Mouse (Mus musculus) 416B (cell line): ENCODE results near the gene Zfp772.
"Not testable (repeated sequence)": the region's sequence is repeated elsewhere in the genome, so short reads cannot be mapped to it uniquely, and the experiment has no call there.

Experiments
- DNase-seq: peaks from one replicate; pipeline ENCODE4 v3.0.0; 2011; ENCODE audit warnings: low read depth

The Zfp772 gene

DNA sequence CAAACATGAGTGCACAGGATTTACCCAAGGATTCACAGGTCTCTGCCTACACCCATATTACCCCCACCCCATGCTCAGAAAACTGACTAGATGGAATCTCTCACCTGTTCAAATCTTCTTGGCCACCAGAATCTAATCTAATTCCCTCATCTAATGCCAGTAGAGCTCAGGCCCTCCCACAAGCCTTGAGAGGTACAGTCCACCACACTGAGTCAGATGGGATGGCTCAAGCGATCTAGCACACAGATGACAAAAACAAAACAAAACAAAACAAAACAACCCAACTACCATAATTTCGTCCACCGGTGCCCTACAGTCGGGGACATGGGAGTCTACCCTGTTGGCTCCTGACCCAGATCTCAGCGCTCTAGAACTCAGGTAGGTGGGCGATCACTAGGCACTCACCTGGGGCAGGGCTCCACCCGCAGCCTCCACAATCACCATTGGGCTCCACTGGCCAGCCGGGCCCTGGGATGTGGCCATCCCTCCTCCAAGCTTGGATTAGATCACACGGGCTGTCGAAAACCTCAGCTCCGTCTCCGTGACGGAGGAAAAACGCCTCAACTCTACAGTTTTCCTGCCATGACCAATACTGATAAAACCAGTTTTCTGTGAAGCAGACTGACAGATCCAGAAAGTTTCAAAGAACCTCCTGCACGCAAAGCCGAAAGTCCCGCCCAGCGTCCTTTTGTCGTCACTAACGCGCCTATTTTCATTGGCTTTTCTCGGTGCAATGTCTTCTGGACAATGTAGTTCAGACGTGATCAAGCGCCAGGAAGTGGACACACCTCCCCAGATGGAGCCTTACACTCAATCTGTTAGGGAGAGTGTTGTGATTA lies at the start of gene Zfp772:
TSS of gene Zfp772 (minus strand) at position 686 of the 839 bp plus-strand sequence.
- peak; percentile 55 for DNase-seq

DNA sequence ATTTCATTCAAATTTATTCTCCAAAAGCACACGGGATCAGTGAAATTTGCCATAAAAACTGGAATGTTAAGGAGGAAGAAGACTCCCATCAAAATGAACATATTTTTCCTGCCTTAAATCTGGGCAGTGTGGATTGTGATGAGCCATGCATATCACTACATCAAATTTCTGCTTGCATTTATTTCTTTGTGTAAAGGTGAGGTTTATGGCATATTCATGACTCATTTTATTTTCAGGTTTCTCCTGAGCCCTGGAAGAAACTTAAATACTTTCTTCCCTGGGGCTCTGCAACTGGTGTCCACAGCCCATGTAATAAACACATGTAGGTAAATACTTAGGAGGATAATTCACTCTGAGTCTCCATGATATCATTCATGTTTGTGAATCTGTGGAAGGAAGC lies 37.4 kb upstream of the Zfp772 start, which contains the start of gene Vmn2r29:
TSS of gene Vmn2r29 (minus strand) at position 101 of the 400 bp plus-strand sequence.
- DNase-seq, result not testable (repeated sequence)

DNA sequence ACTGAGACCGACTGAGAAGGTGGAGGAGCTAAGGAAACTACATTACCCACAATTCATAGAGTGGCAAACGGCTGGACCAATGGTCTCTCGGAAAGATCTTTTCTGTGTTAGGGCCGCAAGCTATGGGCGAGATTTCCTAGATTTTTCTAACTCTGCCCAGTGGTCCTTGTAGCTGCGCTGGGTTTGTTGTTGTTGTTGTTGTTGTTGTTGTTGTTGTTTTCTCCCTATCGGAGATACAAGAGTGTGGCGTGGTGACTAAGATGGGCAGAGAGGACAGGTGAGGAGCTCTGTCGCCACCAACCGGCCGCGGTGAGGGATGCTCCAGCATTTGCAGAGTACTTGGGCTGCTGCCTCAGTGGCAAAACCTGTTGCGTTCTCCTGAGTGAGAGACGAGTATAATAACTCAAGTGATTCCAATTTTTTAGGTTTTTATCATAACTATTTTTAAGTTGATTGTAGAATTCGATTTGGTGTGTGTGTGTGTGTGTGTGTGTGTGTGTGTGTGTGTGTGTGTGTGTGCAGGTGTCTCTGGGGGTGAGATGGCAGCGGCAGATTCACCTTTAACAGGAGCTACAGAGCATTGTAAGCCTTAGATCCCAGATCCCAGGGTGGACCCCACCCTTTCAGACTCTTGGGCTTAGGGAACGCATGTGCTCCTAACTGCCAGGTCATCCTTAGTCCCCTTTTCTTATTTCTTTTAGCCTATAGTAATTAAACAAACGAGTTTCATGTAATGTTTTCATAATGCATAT lies 21.4 kb downstream of the Zfp772 start:
- DNase-seq, result peak; percentile 81

DNA sequence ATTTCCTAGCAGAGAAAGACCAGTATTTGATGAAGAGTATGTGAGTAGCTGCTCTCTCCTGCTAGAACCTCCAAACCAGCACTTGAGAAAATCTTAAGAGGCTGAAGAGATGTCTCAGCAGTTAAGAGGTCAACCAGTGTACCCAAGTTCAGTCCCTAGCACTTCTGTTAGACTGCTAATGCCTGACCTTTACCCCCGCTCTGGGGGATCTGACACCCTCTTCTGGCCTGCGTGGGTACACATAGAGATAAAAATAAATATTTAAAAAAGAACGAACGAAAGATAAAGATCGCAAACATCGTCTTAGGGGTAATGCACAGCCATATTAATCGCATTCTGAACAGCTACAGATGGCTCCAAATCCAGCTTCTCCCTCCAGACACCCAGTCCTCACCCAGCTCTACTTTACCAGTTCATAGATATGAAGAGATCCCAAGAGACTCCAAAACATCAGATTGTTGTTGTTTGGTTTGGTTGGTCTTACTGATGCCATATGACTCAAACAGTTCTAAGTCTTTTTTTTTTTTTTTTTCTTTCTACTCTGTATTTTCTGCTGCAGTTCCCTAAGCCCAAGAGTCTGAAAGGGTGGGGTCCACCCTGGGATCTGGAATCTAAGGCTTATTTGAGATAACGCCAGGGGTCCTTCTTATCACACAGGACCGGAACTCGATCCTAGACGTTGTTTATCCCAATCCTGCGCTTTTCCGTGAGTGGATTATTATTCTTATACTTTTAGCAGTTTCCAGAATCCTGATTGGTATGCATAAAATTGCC lies 22.2 kb downstream of the Zfp772 start:
- DNase-seq, result peak; percentile 52

DNA sequence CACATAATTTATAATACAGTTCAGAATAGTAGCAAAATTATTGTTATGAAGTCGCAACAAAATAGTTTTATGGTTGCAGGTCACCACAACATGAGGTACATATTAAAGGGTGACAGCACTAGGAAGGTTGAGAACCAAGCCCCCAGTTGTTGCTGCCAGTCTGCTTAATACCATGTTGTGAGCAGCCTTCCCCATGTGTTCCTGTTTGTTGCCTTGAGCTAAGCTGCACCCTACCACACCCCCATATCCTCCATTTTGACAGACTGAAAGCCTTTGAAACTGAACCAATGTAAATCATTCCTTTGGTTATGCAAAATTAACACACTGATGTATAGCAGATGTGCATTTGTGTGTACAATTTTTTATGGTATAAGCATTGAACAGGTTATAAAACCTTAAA lies 23.9 kb downstream of the Zfp772 start:
- no peak for DNase-seq

DNA sequence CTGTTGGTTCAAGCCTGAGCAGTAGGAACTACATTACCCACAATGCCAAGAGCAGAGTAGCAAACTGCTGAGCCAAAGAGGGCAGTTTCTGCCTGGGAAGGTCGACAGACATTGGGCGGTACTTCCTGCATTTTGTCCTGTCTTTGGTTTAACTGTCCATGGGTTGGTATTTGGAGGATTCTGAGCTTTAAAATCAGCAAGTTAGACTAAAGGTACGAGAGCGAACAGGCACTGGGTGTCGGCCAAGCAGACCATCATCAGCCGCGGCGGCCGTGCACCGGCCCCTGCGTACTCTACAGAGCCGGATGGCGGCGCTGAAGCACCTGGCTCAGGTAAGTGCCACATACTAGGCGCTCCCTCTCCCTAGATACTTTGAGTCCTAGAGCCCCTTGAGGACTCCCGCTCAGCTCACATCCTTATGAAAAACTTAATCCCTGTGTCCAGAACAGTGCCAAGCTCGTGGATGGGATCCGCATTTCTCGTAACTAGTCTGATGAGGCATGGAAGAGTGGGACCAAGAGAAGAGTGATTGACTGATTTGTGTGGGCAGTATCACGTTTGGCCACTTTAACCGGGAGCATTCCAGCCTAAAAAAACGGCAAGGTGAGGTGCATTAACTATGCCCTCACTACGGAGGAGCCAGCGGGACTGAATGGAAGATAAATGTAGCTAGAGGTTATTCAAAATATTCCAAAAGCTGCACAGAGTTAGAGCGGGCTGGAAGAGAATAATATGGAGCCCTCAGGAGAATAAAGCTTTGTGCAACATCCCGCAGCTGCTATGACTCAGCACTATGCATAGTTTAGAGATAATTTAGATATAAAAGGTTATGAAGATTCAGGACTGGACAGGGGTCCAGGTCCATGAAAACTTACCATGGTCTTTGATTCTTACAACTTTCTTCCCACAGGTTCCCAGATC lies 38.3 kb downstream of the Zfp772 start, which contains the start of gene Zfp418:
TSS of gene Zfp418 (plus strand) at position 104 of the 921 bp plus-strand sequence.
- peak; percentile 74 for DNase-seq
